Mouse (Mus musculus): ENCODE results near the gene Tmem107. TPM values are rescaled to one million over a fixed set of nuclear protein-coding genes. Genes with fewer than 3 reads are reported as not detected.

Tmem107 gene
- total and polyA plus RNA-seq, 3 experiments: 17.2 to 70.8 (median 38.2) TPM

- H3K27me3 ChIP-seq (ENCODE audit: insufficient read depth, low read length): no peaks in the 10 kb centered on the region
- H3K4me3 ChIP-seq (ENCODE audit: low read depth, low read length): no peak overlapping the region
- peaks cover 4% of the 10 kb centered on the region for H3K36me3 ChIP-seq (replicated peaks)
- DNase-seq (ENCODE audit: low spot score) (no peak), ATAC-seq (ENCODE audit: extremely low read depth, insufficient number of reproducible peaks, low FRiP score, poor library complexity, severe bottlenecking) (no peak)
- TF ChIP-seq GATA1 (IDR thresholded peaks at IDR 0.05; ENCODE audit: borderline replicate concordance, low read length): no peak
- no peak for TF ChIP-seq TAL1 (conservative IDR thresholded peaks at IDR 0.05; ENCODE audit: low read depth, low read length)
- TF ChIP-seq POLR2AphosphoS5 (IDR thresholded peaks at IDR 0.05; ENCODE audit: insufficient replicate concordance, low read depth, low read length): no peak
- no peak for TF ChIP-seq CTCF (IDR thresholded peaks at IDR 0.05; ENCODE audit: low read depth, low read length)
- TF ChIP-seq GATA2 (IDR thresholded peaks at IDR 0.05; ENCODE audit: borderline replicate concordance, low read depth, low read length): no peak
- H3K9me3 ChIP-seq (replicated peaks): no peaks in the 10 kb centered on the region
- H3K4me1 ChIP-seq (ENCODE audit: insufficient read depth, low read depth, low read length): peaks cover 52% of the 10 kb centered on the region
These were observed 5.1 kb upstream of the Tmem107 start for GRCm38 (mm10) chr11:69065394-69065925.

- Histone ChIP-seq H3K4me3 (ENCODE audit: low read depth, low read length) (peak overlapping the region; percentile 33; the same call in 1 of the 2 replicates), H3K27me3 (ENCODE audit: insufficient read depth, low read length) (no peaks in the 10 kb centered on the region), H3K36me3 (replicated peaks) (no peaks in the 10 kb centered on the region), H3K4me1 (ENCODE audit: insufficient read depth, low read depth, low read length) (peaks cover 51% of the 10 kb centered on the region), H3K9me3 (replicated peaks) (no peaks in the 10 kb centered on the region)
- TF ChIP-seq GATA2 (IDR thresholded peaks at IDR 0.05; ENCODE audit: borderline replicate concordance, low read depth, low read length): no peak
- TF ChIP-seq GATA1 (IDR thresholded peaks at IDR 0.05; ENCODE audit: borderline replicate concordance, low read length): no peak
- no peak for TF ChIP-seq CTCF (IDR thresholded peaks at IDR 0.05; ENCODE audit: low read depth, low read length)
- no peak for TF ChIP-seq TAL1 (conservative IDR thresholded peaks at IDR 0.05; ENCODE audit: low read depth, low read length)
- no peak for TF ChIP-seq POLR2AphosphoS5 (IDR thresholded peaks at IDR 0.05; ENCODE audit: insufficient replicate concordance, low read depth, low read length)
- DNase-seq (ENCODE audit: low spot score) (no peak), ATAC-seq (ENCODE audit: extremely low read depth, insufficient number of reproducible peaks, low FRiP score, poor library complexity, severe bottlenecking) (no peak)
These were observed 4.3 kb upstream of the Tmem107 start for GRCm38 (mm10) chr11:69066163-69066861.

DNA sequence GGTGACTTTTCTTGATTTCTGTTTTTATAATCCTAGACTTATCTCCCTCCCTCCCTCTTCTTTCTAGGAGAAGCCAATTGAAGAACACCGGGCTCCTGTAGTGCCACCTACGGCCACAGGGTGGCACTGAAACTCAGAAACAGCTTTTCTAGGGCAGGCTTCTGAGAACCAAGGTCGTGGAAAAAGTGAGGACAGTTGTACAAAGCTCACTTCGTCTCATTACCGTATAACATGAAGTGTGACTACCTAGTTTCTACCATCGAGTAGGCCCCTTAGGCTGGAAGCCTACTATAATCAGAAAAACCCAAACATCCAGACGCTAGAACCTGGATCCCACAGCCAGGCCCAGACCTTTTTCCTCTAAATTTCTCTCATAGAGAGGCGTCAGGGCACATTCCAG lies 3.6 kb upstream of the Tmem107 start:
- ATAC-seq (ENCODE audit: extremely low read depth, insufficient number of reproducible peaks, low FRiP score, poor library complexity, severe bottlenecking) (no peak), DNase-seq (ENCODE audit: low spot score) (peak; percentile 33)
- H3K9me3 ChIP-seq (replicated peaks): no peaks in the 10 kb centered on the region
- H3K36me3 ChIP-seq (replicated peaks): no peaks in the 10 kb centered on the region
- H3K4me1 ChIP-seq (ENCODE audit: insufficient read depth, low read depth, low read length): peaks cover 51% of the 10 kb centered on the region
- TF ChIP-seq GATA1 (IDR thresholded peaks at IDR 0.05; ENCODE audit: borderline replicate concordance, low read length) (no peak), CTCF (IDR thresholded peaks at IDR 0.05; ENCODE audit: low read depth, low read length) (peak; percentile 82)
- no peaks in the 10 kb centered on the region for H3K27me3 ChIP-seq (ENCODE audit: insufficient read depth, low read length)
- H3K4me3 ChIP-seq (ENCODE audit: low read depth, low read length): no peak overlapping the region

DNA sequence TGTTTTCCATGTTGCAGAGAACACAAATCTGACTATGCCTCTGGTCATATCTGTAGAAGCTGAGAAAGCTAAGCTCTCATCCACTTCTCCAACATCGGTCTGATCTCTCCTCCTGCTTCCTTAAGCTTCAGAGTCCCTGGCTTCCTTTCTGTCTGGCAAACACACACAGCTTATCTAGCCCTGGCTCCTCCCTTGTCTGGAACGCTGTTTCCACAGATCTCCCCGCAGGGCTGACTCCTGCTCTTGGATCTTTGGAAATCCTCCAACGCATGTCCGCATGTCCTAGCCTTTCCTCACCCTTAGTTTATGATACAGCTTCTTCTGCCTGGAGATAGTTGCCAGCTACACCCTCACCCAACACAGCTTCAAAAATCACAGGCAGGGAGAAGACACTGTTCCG lies 3.0 kb upstream of the Tmem107 start:
- H3K27me3 ChIP-seq (ENCODE audit: insufficient read depth, low read length): no peaks in the 10 kb centered on the region
- DNase-seq (ENCODE audit: low spot score) (no peak), ATAC-seq (ENCODE audit: extremely low read depth, insufficient number of reproducible peaks, low FRiP score, poor library complexity, severe bottlenecking) (no peak)
- H3K36me3 ChIP-seq (replicated peaks): no peaks in the 10 kb centered on the region
- H3K4me3 ChIP-seq (ENCODE audit: low read depth, low read length): no peak overlapping the region
- H3K9me3 ChIP-seq (replicated peaks): no peaks in the 10 kb centered on the region
- peaks cover 57% of the 10 kb centered on the region for H3K4me1 ChIP-seq (ENCODE audit: insufficient read depth, low read depth, low read length)
- TF ChIP-seq TAL1 (conservative IDR thresholded peaks at IDR 0.05; ENCODE audit: low read depth, low read length) (no peak), CTCF (IDR thresholded peaks at IDR 0.05; ENCODE audit: low read depth, low read length) (no peak), POLR2AphosphoS5 (IDR thresholded peaks at IDR 0.05; ENCODE audit: insufficient replicate concordance, low read depth, low read length) (no peak), GATA1 (IDR thresholded peaks at IDR 0.05; ENCODE audit: borderline replicate concordance, low read length) (no peak), GATA2 (IDR thresholded peaks at IDR 0.05; ENCODE audit: borderline replicate concordance, low read depth, low read length) (no peak)

GRCm38 (mm10) chr11:69070093-69070492 lies 513 bp upstream of the Tmem107 start:
- Histone ChIP-seq H3K4me3 (ENCODE audit: low read depth, low read length) (peak overlapping the region; percentile 80), H3K9me3 (replicated peaks) (no peaks in the 10 kb centered on the region), H3K27me3 (ENCODE audit: insufficient read depth, low read length) (no peaks in the 10 kb centered on the region), H3K36me3 (replicated peaks) (no peaks in the 10 kb centered on the region), H3K4me1 (ENCODE audit: insufficient read depth, low read depth, low read length) (peaks cover 56% of the 10 kb centered on the region)
- TF ChIP-seq TAL1 (conservative IDR thresholded peaks at IDR 0.05; ENCODE audit: low read depth, low read length) (no peak), GATA2 (IDR thresholded peaks at IDR 0.05; ENCODE audit: borderline replicate concordance, low read depth, low read length) (no peak), CTCF (IDR thresholded peaks at IDR 0.05; ENCODE audit: low read depth, low read length) (no peak), GATA1 (IDR thresholded peaks at IDR 0.05; ENCODE audit: borderline replicate concordance, low read length) (no peak), POLR2AphosphoS5 (IDR thresholded peaks at IDR 0.05; ENCODE audit: insufficient replicate concordance, low read depth, low read length) (no peak)
- ATAC-seq (ENCODE audit: extremely low read depth, insufficient number of reproducible peaks, low FRiP score, poor library complexity, severe bottlenecking) (no peak), DNase-seq (ENCODE audit: low spot score) (no peak)

GRCm38 (mm10) chr11:69071262-69071661 lies 656 bp downstream of the Tmem107 start:
- TF ChIP-seq CTCF (IDR thresholded peaks at IDR 0.05; ENCODE audit: low read depth, low read length) (no peak), GATA2 (IDR thresholded peaks at IDR 0.05; ENCODE audit: borderline replicate concordance, low read depth, low read length) (no peak), GATA1 (IDR thresholded peaks at IDR 0.05; ENCODE audit: borderline replicate concordance, low read length) (no peak), POLR2AphosphoS5 (IDR thresholded peaks at IDR 0.05; ENCODE audit: insufficient replicate concordance, low read depth, low read length) (no peak), TAL1 (conservative IDR thresholded peaks at IDR 0.05; ENCODE audit: low read depth, low read length) (no peak)
- Histone ChIP-seq H3K9me3 (replicated peaks) (no peaks in the 10 kb centered on the region), H3K27me3 (ENCODE audit: insufficient read depth, low read length) (no peaks in the 10 kb centered on the region), H3K4me3 (ENCODE audit: low read depth, low read length) (peak overlapping the region; percentile 80), H3K4me1 (ENCODE audit: insufficient read depth, low read depth, low read length) (peaks cover 56% of the 10 kb centered on the region), H3K36me3 (replicated peaks) (no peaks in the 10 kb centered on the region)
- ATAC-seq (ENCODE audit: extremely low read depth, insufficient number of reproducible peaks, low FRiP score, poor library complexity, severe bottlenecking) (no peak), DNase-seq (ENCODE audit: low spot score) (no peak)
